Mouse (Mus musculus) urinary bladder, postnatal 4 days (tissue): ENCODE results near the gene Mrpl47.
"Not testable (repeated sequence)": the region's sequence is repeated elsewhere in the genome, so short reads cannot be mapped to it uniquely, and the experiment has no call there.

Experiments
- DNase-seq, 2 experiments: peaks; one replicate each; pipeline ENCODE4 v3.0.0; 2021 to 2022; ENCODE audit warnings: low spot score in 2 of 2

Gene Mrpl47

GRCm38 (mm10) chr3:32737172-32737655 lies at the start of gene Mrpl47:
Gene Mrpl47, minus strand, starts transcription at chr3:32737605.
- DNase-seq = no peak

- no peak for DNase-seq
Observed at GRCm38 (mm10) chr3:32770781-32771180, 33.4 kb upstream of the Mrpl47 start.

GRCm38 (mm10) chr3:32763902-32764301 lies 26.5 kb upstream of the Mrpl47 start:
- DNase-seq = no peak

- no peak for DNase-seq
Observed at GRCm38 (mm10) chr3:32762962-32763361, 25.6 kb upstream of the Mrpl47 start.

DNA sequence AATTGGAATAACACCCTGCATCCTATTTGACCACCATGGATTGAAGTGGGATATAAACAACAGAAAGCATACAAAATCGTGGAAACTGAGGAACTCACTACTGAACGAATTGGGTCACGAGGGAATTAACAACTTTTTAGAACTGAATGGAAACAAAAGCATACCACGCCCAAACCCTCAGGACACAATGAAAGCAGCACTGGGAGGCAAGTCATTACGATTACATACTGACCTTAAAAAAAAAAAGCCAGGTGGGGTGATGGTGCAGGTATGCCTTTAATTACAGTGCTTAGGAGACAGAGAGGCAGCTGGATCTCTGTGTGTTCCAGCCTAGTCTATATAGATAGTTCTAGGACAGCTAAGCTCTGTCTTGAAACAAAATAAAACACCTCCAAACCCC lies 21.8 kb upstream of the Mrpl47 start:
- no peak for DNase-seq

DNA sequence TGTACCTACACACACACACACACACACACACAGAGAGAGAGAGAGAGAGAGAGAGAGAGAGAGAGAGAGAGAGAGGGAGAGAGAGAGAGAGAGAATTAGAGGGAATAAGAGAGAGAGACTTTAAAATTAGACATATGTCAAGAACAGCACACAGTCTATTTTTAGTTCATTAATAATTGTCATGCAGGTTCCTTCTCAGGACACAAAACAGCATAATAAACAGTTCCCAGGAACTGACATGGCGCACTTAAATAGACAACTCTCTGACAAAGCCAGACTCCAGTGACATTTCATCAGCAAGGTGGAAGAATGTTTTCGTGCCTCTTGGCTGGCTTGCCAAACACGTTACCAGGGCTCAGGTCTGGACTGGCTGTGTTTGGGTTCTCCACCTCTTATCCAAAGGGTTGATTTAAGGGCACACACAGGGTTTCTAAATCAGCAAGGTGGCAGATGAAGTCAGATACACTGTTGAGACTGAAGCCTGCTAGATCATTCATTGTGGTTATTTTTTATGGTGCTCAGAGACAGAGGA lies 17.0 kb upstream of the Mrpl47 start:
- DNase-seq = no peak

DNA sequence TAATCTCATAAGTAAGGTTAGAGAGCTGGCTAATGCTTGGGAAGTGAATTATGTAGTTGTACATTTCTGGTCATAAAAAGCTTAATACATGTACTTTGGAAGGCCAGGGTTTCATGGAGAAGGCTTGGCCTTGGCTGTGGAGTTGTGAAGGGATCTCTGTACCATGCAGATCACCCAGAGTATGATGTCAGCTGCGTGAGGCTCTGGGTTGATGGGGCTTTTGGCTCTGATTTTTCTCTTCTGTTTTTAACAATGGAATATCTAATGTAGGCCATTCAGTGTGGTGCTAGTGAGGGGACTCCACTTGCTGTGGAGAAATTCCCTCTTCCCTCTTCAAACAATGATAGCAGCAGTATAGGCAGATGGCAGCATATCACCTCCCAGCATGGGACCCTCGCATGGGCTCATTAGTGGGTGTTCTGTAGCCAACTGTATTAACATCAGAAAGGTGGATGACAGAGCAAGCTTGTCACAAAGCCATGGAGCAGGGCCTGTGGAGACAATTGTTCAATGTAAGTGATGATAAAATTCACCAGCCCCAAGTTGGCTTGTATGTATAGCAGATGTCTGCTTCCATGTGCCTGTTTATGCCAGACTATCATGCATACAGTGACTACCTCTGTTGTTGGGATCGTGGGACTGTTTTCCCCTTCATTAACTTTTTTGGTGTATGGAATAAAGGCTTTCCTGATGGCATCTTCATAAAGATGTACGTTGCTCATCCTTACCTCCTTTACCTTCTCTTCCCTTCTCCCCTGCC lies 12.6 kb upstream of the Mrpl47 start:
- no peak for DNase-seq

- no peak for DNase-seq
Observed at GRCm38 (mm10) chr3:32748384-32748783, 11.0 kb upstream of the Mrpl47 start.

DNA sequence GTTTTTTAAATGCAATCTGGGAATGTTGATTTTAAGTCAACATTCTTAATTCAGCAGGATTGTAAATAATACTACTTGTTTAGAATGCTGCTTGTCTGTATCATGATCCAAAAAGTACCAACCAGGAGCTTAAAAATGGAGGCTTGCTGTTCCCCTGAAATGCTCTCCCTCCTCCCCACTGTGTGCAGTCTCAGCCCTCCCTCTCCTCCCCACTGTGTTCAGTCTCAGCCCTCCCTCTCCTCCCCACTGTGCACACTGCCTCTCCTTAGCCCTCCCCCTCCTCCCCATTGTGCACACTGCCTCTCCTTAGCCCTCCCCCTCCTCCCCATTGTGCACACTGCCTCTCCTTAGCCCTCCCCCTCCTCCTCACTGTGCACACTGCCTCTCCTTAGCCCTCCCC lies 8.0 kb upstream of the Mrpl47 start:
- DNase-seq = not testable (repeated sequence)

GRCm38 (mm10) chr3:32745001-32745400 lies 7.6 kb upstream of the Mrpl47 start:
- no peak for DNase-seq

DNA sequence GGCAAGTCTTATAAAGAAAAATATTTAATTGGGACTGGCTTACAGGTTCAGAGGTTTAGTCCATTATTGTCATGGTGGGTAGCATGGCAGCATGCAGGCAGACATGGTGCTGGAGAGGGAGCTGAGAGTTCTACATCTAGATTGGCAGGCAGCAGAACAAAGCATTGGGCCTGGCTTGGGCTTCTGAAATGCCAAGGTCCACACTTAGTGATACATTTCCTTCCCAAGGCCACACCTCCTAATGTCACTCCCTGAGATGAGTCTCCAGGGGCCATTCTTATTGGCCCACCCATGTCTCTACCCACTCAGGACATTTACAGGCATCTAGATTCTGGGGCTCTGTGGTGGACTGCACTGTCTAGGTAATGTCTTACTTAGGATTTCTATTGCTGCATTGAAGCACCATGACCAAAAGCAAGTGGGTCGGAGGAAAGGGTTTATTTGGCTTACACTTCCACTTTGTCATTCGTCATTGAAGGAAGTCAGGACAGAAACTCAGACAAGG lies 4.9 kb upstream of the Mrpl47 start:
- no peak for DNase-seq

DNA sequence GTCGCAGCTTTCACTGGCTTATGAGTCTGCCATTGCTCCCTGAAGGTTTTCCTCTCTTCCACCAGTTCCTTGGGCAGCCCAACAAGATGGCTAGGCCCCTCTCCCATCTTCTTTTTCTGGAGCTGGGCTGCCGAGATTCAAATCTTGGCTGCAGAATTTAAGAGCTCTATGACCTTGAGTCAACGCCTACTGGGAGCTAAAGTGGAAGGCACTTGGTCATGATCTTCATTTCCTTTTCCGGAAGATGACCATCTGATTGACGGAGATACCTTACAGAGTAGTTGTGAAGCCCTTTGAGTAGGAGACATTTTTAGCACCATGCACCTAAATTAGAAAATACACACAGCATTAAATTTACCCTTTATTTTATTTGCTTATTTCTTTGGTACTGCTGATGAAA lies 1.1 kb upstream of the Mrpl47 start:
- no peak for DNase-seq

DNA sequence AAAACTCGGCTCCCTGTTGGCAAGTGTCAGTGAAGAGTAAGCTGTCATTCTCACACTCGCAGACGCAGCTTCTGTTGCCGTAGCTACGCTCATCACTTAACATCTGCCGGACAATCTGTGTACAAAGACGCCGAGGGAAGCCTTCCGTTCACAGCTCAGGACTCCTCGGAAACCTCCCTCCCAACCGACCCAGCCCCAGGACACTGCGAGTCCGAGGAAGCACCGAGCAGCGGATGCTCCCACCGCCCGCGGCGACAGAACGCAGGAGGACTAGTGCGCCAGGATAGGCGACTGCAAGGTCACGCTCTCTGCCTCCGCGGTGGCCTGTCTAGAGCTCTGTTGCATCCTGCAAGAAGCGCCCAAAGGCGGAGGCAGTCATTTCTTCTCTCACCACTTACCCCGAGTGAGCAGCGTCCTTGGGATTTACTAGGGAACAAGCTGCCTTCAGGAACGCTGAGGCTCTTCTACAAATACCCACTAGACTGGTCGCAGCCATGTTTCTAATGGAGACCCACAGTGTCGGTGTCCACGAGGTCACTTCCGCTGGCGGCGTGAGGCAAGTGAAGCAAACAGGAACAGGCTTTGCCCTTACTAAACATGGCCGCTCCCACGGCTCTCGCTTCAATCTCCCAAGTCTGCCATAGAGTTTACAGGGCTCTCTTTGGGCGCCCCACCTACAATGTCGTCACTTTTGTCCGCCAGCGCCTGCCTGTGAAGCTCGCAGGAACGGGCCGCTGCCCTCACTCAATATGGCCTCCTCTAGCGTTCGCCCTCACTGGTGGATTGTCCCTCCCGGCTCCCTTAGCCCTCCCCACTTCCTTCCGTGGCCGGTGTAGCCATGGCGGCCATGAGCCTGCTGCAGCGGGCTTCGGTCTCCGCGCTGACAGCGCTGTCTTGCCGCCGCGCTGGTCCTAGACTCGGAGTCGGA lies 897 bp downstream of the Mrpl47 start, which contains the start of gene Ndufb5:
TSS of gene Ndufb5 (plus strand) at position 747 of the 928 bp plus-strand sequence.
- DNase-seq = peak; percentile 95 to 98

DNA sequence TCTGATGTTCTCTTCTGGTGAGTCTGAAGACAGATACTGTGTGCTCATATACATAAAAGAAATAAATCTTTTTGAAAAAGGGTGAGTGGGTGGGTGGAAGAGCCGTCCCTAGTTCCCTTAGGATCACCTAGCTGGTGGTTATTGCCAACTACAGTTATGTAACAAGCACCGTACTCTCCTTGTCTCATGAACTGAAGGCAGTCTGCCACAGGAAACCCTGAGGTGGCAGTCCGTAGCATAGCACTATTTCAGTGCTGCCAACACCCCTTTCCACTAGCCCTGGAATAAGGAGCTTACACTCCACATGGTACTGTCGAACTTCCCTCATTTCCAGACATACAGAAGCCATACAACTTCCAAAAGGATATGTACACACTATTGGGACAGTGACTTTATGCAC lies 9.5 kb downstream of the Mrpl47 start:
- DNase-seq = no peak

DNA sequence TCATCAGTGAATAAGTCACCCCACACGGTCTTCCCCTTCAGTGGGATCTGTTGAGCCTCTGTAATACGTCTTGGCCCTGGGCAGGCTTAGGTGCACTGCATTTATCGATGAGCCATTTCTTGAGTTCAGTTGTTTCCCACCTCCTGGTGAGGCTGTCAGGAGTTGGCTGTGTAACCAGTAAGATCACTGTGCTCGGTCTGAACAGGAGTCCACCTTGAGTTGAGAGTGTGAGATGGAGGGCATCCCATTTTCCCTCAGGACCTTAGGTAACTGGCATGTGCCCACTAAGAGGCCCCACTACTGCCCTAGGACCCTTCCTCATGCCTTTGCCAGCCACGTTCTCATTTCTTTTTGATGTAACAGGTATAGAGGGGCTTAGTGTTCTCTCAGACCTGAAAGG lies 11.5 kb downstream of the Mrpl47 start:
- DNase-seq = no peak

- no peak for DNase-seq
Observed at GRCm38 (mm10) chr3:32724191-32724590, 13.2 kb downstream of the Mrpl47 start.

DNA sequence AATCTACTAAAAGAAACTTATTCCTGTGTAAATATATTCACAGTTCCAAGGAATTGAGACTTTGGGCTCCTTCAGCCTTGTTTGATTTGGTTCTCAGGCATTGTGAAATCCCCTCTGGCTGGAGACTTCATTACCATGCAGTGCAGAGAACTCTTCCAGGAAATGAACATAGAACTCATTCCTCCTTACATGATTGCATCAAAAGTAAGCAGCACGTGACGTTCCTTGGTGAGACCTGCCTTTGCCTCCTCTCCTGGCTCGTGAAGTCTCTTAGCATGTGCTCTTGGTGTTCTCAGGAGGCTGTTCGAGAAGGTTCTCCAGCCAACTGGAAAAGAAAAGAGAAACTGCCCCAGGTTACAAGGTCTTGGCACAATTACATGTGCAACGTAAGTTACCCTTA lies 19.1 kb downstream of the Mrpl47 start:
- DNase-seq = no peak

GRCm38 (mm10) chr3:32717403-32717802 lies 20.0 kb downstream of the Mrpl47 start:
- not testable (repeated sequence) for DNase-seq

DNA sequence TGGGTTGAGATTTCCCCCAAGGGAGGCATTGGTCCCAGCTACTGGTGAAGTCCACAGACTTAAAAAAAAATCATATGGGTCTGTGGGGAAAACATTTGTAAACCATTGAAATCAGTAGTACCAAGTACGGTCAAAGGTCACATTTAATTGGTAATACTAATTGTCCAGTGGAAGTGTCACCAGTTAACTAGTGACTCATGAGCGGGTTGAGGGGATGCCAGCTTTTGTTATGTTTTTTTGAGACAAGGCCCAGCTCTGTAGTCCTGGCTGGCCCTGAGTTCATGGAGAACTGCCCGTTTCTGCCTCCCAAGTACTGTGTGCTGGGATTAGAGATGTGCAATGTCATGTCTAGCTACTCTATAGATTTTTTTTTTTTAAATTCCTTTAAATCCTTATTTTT lies 23.7 kb downstream of the Mrpl47 start:
- no peak for DNase-seq

GRCm38 (mm10) chr3:32709388-32709787 lies 28.0 kb downstream of the Mrpl47 start:
- DNase-seq = no peak

- peak; percentile 96 to 99 for DNase-seq
Observed at GRCm38 (mm10) chr3:32708368-32709231, 28.8 kb downstream of the Mrpl47 start.
